Mouse (Mus musculus) midbrain, postnatal 0 days (tissue): ENCODE measurements at regions not wholly inside any gene's neighbourhood (a gene's known extent, or its start where the extent isn't known, plus 50 kb on each side); places are given as distances from the start of the nearest gene placed in this dataset.

Source experiments
- ATAC-seq: fragments of 200-750 bp; cut with Nextera tagmentation; 2 replicates; pipeline ENCODE4 v1.8.0; 2017; ENCODE audit warnings: moderate number of reproducible peaks, mild to moderate bottlenecking, moderate TSS enrichment, moderate library complexity; ENCODE audit not compliant: low FRiP score
- DNase-seq: peaks from one replicate; pipeline ENCODE4 v3.0.0-alpha.2; 2015; ENCODE audit warnings: low spot score
- H3K27ac ChIP-seq: fragments of 300-500 bp; sonication (generic); 2 replicates; pipeline ENCODE4 v1.5.1; 2014; ENCODE audit warnings: low read depth, mild to moderate bottlenecking, low read length, mixed read lengths
- H3K27me3 ChIP-seq: fragments of 300-500 bp; sonication (generic); 2 replicates; pipeline ENCODE4 v1.6.1; 2014; ENCODE audit warnings: low read length, control low read depth, mixed read lengths; ENCODE audit not compliant: insufficient read depth
- H3K36me3 ChIP-seq: fragments of 300-500 bp; sonication (generic); 2 replicates; pipeline ENCODE4 v1.6.1; 2014; ENCODE audit warnings: low read length, control low read depth, mixed read lengths; ENCODE audit not compliant: insufficient read depth
- H3K4me1 ChIP-seq: fragments of 300-500 bp; sonication (generic); 2 replicates; pipeline ENCODE4 v1.6.1; 2014; ENCODE audit warnings: mild to moderate bottlenecking, control low read depth, antibody characterized with exemption, low read length, mixed read lengths; ENCODE audit not compliant: insufficient read depth
- H3K4me2 ChIP-seq: fragments of 300-500 bp; sonication (generic); 2 replicates; pipeline ENCODE4 v1.6.1; 2014; ENCODE audit warnings: low read depth, mild to moderate bottlenecking, low read length, mixed read lengths; ENCODE audit not compliant: poor library complexity, severe bottlenecking
- H3K4me3 ChIP-seq: fragments of 300-500 bp; sonication (generic); 2 replicates; pipeline ENCODE4 v1.5.1; 2014; ENCODE audit warnings: low read depth, mild to moderate bottlenecking, low read length, moderate library complexity
- H3K9ac ChIP-seq: fragments of 300-500 bp; sonication (generic); replicated peaks from 2 replicates; pipeline ENCODE4 v1.6.1; 2014; ENCODE audit warnings: mild to moderate bottlenecking, low read length, moderate library complexity, mixed read lengths; ENCODE audit not compliant: poor library complexity, severe bottlenecking
- H3K9me3 ChIP-seq: fragments of 300-500 bp; sonication (generic); 2 replicates; pipeline ENCODE4 v1.6.1; 2016; ENCODE audit warnings: low read length, control low read depth
- CTCF ChIP-seq: IDR thresholded peaks from 2 replicates; pipeline ENCODE4 v1.5.1; 2016; ENCODE audit warnings: antibody characterized with exemption, mild to moderate bottlenecking
- WGBS: fragments of 180-500 bp; shearing (Covaris S2); extraction: QIAGEN DNeasy Blood & Tissue Kit; methylation state at CpG from one replicate; pipeline ENCODE4 v1.1.7; 2014; 5-methylcytosine and 5-hydroxymethylcytosine counted together

DNA sequence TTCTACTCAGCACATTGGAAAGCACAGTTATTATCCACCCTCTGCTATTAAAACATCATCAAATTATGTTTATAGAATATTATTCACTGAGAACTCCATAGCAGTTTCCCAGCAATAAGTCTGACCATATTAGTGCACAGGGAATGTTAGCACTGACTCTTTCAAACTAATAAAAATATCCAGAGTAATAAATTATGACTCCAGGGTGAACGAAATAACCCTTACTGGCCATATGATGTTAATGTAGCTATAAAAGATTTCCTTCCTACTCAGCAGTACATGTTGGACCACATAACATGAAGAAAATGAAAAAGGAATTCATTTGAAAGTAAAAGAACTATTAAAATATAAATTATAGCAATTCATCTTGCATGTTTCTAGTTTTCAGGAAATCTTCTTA lies 693.0 kb upstream of the Adgrl3 start:
- 92% methylated on average over 1 of the region's 1 CpGs for WGBS
- no peaks in the 10 kb centered on the region for H3K36me3 ChIP-seq
- H3K27me3 ChIP-seq = no peaks in the 10 kb centered on the region
- no peak overlapping the region for H3K27ac ChIP-seq
- no peaks in the 10 kb centered on the region for H3K9me3 ChIP-seq
- TF ChIP-seq CTCF = no peak
- H3K4me1 ChIP-seq = no peaks in the 10 kb centered on the region
- ATAC-seq (no peak), DNase-seq (no peak)
- no peak overlapping the region for H3K4me2 ChIP-seq
- no peak overlapping the region for H3K4me3 ChIP-seq
- H3K9ac ChIP-seq = no peak overlapping the region

- Histone ChIP-seq H3K4me3 (no peak overlapping the region), H3K9ac (no peak overlapping the region), H3K9me3 (no peaks in the 10 kb centered on the region), H3K36me3 (no peaks in the 10 kb centered on the region), H3K27me3 (no peaks in the 10 kb centered on the region), H3K4me1 (no peaks in the 10 kb centered on the region), H3K27ac (no peak overlapping the region), H3K4me2 (no peak overlapping the region)
- TF ChIP-seq CTCF = no peak
- 89% methylated on average over 4 of the region's 4 CpGs for WGBS
- DNase-seq (no peak), ATAC-seq (no peak)
Measured at GRCm38 (mm10) chr5:80345155-80345554, 674.8 kb upstream of the Adgrl3 start.

DNA sequence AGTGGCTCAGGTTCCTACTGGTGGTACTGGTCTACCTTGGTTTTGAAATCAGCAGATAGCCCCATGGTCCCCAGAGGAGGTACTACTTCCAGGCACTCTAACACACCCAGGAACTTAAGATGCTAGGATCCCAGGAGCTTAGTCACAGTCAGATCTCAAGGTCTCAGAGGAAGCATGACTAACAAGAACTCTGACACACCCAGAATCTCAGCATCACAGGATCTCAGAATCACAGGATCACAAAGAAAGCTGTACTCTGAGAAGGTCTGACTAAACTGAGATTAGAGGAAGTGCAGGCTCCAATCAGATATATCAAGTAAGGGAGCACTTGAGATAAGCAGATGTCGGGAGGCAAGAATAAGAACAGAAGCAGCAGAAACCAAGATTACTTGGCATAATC lies 661.7 kb upstream of the Adgrl3 start:
- Histone ChIP-seq H3K9ac (no peak overlapping the region), H3K27me3 (no peaks in the 10 kb centered on the region), H3K27ac (no peak overlapping the region), H3K9me3 (no peaks in the 10 kb centered on the region), H3K4me2 (no peak overlapping the region), H3K36me3 (no peaks in the 10 kb centered on the region), H3K4me1 (no peaks in the 10 kb centered on the region), H3K4me3 (no peak overlapping the region)
- ATAC-seq (no peak), DNase-seq (no peak)
- TF ChIP-seq CTCF = no peak
- 97% methylated on average over 1 of the region's 1 CpGs for WGBS

- H3K4me2 ChIP-seq = no peak overlapping the region
- no peak for TF ChIP-seq CTCF
- no peaks in the 10 kb centered on the region for H3K27me3 ChIP-seq
- no peak overlapping the region for H3K9ac ChIP-seq
- whole genome bisulfite sequencing = 48% methylated on average over 3 of the region's 3 CpGs
- DNase-seq (peak; percentile 8), ATAC-seq (no peak)
- no peak overlapping the region for H3K27ac ChIP-seq
- H3K36me3 ChIP-seq = no peaks in the 10 kb centered on the region
- H3K4me3 ChIP-seq = no peak overlapping the region
- H3K4me1 ChIP-seq = no peaks in the 10 kb centered on the region
- no peaks in the 10 kb centered on the region for H3K9me3 ChIP-seq
Measured at GRCm38 (mm10) chr5:80393656-80394055, 626.3 kb upstream of the Adgrl3 start.

- DNase-seq (no peak), ATAC-seq (no peak)
- H3K27ac ChIP-seq = no peak overlapping the region
- H3K27me3 ChIP-seq = no peaks in the 10 kb centered on the region
- no peak overlapping the region for H3K4me2 ChIP-seq
- H3K9ac ChIP-seq = no peak overlapping the region
- H3K9me3 ChIP-seq = no peaks in the 10 kb centered on the region
- H3K4me1 ChIP-seq = no peaks in the 10 kb centered on the region
- no peaks in the 10 kb centered on the region for H3K36me3 ChIP-seq
- H3K4me3 ChIP-seq = no peak overlapping the region
- no peak for TF ChIP-seq CTCF
Measured at GRCm38 (mm10) chr5:80402666-80403065, 617.3 kb upstream of the Adgrl3 start.

- Histone ChIP-seq H3K9me3 (no peaks in the 10 kb centered on the region), H3K27ac (no peak overlapping the region), H3K4me2 (no peak overlapping the region), H3K4me3 (no peak overlapping the region), H3K36me3 (no peaks in the 10 kb centered on the region), H3K9ac (no peak overlapping the region), H3K27me3 (no peaks in the 10 kb centered on the region), H3K4me1 (no peaks in the 10 kb centered on the region)
- 87% methylated on average over 5 of the region's 5 CpGs for WGBS
- ATAC-seq (no peak), DNase-seq (no peak)
- TF ChIP-seq CTCF = no peak
Measured at GRCm38 (mm10) chr5:80416116-80416515, 603.8 kb upstream of the Adgrl3 start.
